Mouse (Mus musculus): ENCODE measurements at regions not wholly inside any gene's neighbourhood (a gene's known extent, or its start where the extent isn't known, plus 50 kb on each side); places are given as distances from the start of the nearest gene placed in this dataset.

DNA sequence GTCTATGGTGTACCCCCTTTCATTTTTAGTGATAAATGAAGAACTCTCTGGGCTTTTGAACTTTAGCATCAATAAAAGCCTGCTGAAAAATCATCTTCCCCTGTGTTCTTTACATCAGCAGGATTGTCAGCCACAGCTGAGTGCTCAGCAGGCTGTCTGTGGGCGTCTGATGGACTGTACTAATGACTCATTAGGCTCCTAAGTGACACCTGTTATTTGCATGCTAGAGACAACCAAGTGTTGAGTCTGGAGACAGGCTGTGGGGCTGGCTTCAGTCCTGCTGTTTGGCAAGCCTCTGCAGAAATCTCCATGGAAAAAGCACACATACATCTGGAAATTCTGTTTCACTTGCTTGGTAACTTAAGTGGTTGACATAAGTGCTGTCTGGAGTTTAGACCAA lies 117.8 kb upstream of the Pcdh15 start:
- H3K9ac ChIP-seq (ENCODE audit: insufficient read depth, low read depth): no peak overlapping the region
- H3K9me3 ChIP-seq (replicated peaks; ENCODE audit: low read length): no peaks in the 10 kb centered on the region
- H3K4me3 ChIP-seq (replicated peaks in 1 of 3; ENCODE audit: low read depth in 2 of 3, low read length in 2 of 3, poor library complexity in 1 of 3): no peak overlapping the region
- H3K27ac ChIP-seq (ENCODE audit: insufficient read depth, low read depth): no peak overlapping the region
- no peaks in the 10 kb centered on the region for H3K36me3 ChIP-seq (replicated peaks in 1 of 2; ENCODE audit: control insufficient read depth in 1 of 2, insufficient read depth in 1 of 2, low read length in 1 of 2)
- H3K4me2 ChIP-seq (ENCODE audit: insufficient read depth, low read depth, poor library complexity, severe bottlenecking): no peak overlapping the region
- TF ChIP-seq BHLHE40 (IDR thresholded peaks at IDR 0.05; ENCODE audit: low read depth, low read length) (no peak), JUN (IDR thresholded peaks at IDR 0.05; ENCODE audit: insufficient read depth, low read depth, low read length) (no peak), RCOR1 (conservative IDR thresholded peaks at IDR 0.05; ENCODE audit: low read depth, low read length) (no peak), MAZ (IDR thresholded peaks at IDR 0.05; ENCODE audit: low read depth, low read length) (no peak)
- no peaks in the 10 kb centered on the region for H3K79me2 ChIP-seq (replicated peaks; ENCODE audit: control insufficient read depth, extremely low read depth, insufficient read depth, poor library complexity, severe bottlenecking)
- peak; percentile 52 for DNase-seq (ENCODE audit: extremely low read depth)
- no peaks in the 10 kb centered on the region for H3K27me3 ChIP-seq (replicated peaks)
- H3K4me1 ChIP-seq (ENCODE audit: control insufficient read depth in 1 of 2, insufficient read depth in 2 of 2): peaks cover 0 to 13% of the 10 kb centered on the region in 2 experiments; a peak in 1 of 4 replicates
- in situ Hi-C loops (cut with MboI; ENCODE audit: low pct_ligation_motif_present, low pct_unique_long_range_greater_than_20kb, low sequenced_read_pairs): no loop called here
- dilution Hi-C loops (cut with MboI; ENCODE audit: extremely low pct_ligation_motif_present, extremely low pct_unique_long_range_greater_than_20kb, low sequenced_read_pairs): no loop called here

DNA sequence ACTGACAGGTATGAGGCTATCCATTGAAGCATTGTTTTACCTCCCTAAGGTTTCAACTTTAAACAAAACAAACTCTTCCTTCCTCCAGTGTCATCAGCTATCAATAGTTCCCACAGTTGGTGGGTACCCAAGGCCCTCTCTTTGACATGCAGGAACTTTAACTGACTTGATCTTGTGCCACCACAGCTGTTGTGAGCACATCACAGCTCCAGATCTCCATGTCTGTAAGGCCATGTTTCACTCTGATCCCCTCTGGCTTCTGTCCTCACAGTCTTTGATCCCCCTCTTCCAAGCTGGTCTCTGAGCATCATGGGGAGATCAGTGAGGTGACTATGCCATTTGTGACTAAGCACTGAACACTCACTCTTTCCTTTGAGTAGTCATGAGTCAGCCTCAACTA lies 110.8 kb upstream of the Pcdh15 start:
- no peaks in the 10 kb centered on the region for H3K4me1 ChIP-seq (ENCODE audit: control insufficient read depth in 1 of 2, insufficient read depth in 2 of 2)
- dilution Hi-C loops (cut with MboI; ENCODE audit: extremely low pct_ligation_motif_present, extremely low pct_unique_long_range_greater_than_20kb, low sequenced_read_pairs): no loop called here
- H3K9me3 ChIP-seq (replicated peaks; ENCODE audit: low read length): no peaks in the 10 kb centered on the region
- no peak overlapping the region for H3K4me3 ChIP-seq (replicated peaks in 1 of 3; ENCODE audit: low read depth in 2 of 3, low read length in 2 of 3, poor library complexity in 1 of 3)
- H3K36me3 ChIP-seq (replicated peaks in 1 of 2; ENCODE audit: control insufficient read depth in 1 of 2, insufficient read depth in 1 of 2, low read length in 1 of 2): no peaks in the 10 kb centered on the region
- H3K9ac ChIP-seq (ENCODE audit: insufficient read depth, low read depth): no peak overlapping the region
- no peaks in the 10 kb centered on the region for H3K79me2 ChIP-seq (replicated peaks; ENCODE audit: control insufficient read depth, extremely low read depth, insufficient read depth, poor library complexity, severe bottlenecking)
- no peak for TF ChIP-seq JUN (IDR thresholded peaks at IDR 0.05; ENCODE audit: insufficient read depth, low read depth, low read length)
- in situ Hi-C loops (cut with MboI; ENCODE audit: low pct_ligation_motif_present, low pct_unique_long_range_greater_than_20kb, low sequenced_read_pairs): no loop called here
- H3K27ac ChIP-seq (ENCODE audit: insufficient read depth, low read depth): no peak overlapping the region
- no peak for DNase-seq (ENCODE audit: extremely low read depth)
- H3K4me2 ChIP-seq (ENCODE audit: insufficient read depth, low read depth, poor library complexity, severe bottlenecking): no peak overlapping the region
- H3K27me3 ChIP-seq (replicated peaks): no peaks in the 10 kb centered on the region

DNA sequence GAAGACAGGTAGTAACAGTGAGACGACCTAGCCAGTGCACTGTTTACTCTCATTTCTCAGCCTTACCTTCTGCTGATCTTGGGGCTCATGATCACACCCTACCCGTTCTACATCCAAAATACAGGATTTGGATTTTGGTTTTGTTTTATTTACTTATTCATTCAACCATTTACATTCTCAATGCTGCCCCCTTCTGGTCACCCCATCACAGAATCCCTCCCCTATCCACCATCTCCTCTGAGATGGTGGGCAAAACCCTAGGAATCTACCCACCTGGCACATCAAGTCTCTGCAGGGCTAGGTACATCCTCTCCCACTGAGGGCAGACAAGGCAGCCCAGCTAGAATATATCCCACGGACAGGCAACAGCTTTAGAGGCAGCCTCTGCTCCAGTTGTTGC lies 88.2 kb upstream of the Pcdh15 start:
- H3K4me1 ChIP-seq (ENCODE audit: control insufficient read depth in 1 of 2, insufficient read depth in 2 of 2): no peaks in the 10 kb centered on the region
- no peaks in the 10 kb centered on the region for H3K79me2 ChIP-seq (replicated peaks; ENCODE audit: control insufficient read depth, extremely low read depth, insufficient read depth, poor library complexity, severe bottlenecking)
- dilution Hi-C loops (cut with MboI; ENCODE audit: extremely low pct_ligation_motif_present, extremely low pct_unique_long_range_greater_than_20kb, low sequenced_read_pairs) (no loop called here), in situ Hi-C loops (cut with MboI; ENCODE audit: low pct_ligation_motif_present, low pct_unique_long_range_greater_than_20kb, low sequenced_read_pairs) (no loop called here)
- no peak overlapping the region for H3K4me2 ChIP-seq (ENCODE audit: insufficient read depth, low read depth, poor library complexity, severe bottlenecking)
- no peak overlapping the region for H3K9ac ChIP-seq (ENCODE audit: insufficient read depth, low read depth)
- H3K27ac ChIP-seq (ENCODE audit: insufficient read depth, low read depth): no peak overlapping the region
- no peaks in the 10 kb centered on the region for H3K9me3 ChIP-seq (replicated peaks; ENCODE audit: low read length)
- no peaks in the 10 kb centered on the region for H3K36me3 ChIP-seq (replicated peaks in 1 of 2; ENCODE audit: control insufficient read depth in 1 of 2, insufficient read depth in 1 of 2, low read length in 1 of 2)
- H3K27me3 ChIP-seq (replicated peaks): no peaks in the 10 kb centered on the region
- DNase-seq (ENCODE audit: extremely low read depth): peak; percentile 24
- TF ChIP-seq ZMIZ1 (IDR thresholded peaks at IDR 0.05; ENCODE audit: low read depth, low read length) (no peak), CTCF (conservative IDR thresholded peaks at IDR 0.05 in 1 of 2, IDR thresholded peaks at IDR 0.05 in 1 of 2; ENCODE audit: low read depth in 2 of 2, low read length in 2 of 2) (peak in 1 of 2 experiments; percentile 10; a peak in 1 of 4 replicates)
- H3K4me3 ChIP-seq (replicated peaks in 1 of 3; ENCODE audit: low read depth in 2 of 3, low read length in 2 of 3, poor library complexity in 1 of 3): no peak overlapping the region

DNA sequence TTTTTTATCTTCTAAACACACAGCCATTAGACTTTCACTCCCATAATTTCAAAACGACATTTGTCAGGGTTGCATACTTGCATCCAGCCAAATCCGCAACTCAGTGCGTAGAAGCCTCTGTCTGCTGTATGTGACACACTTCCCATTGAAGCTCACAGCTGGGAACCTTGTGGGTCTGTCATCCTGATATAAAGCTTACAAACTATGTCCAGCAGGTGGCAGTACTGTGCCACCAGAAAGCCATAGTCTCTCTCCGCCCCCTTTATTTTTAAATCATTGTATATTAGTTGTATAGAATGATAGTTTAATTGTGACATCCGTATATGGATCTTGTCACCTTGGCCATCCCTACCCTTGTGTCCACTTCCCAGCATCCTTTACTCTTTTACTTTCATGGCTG lies 87.3 kb upstream of the Pcdh15 start:
- no peaks in the 10 kb centered on the region for H3K9me3 ChIP-seq (replicated peaks; ENCODE audit: low read length)
- peak overlapping the region in 1 of 3 experiments; percentile 10 for H3K4me3 ChIP-seq (replicated peaks in 1 of 3; ENCODE audit: low read depth in 2 of 3, low read length in 2 of 3, poor library complexity in 1 of 3)
- H3K4me1 ChIP-seq (ENCODE audit: control insufficient read depth in 1 of 2, insufficient read depth in 2 of 2): no peaks in the 10 kb centered on the region
- peak; percentile 57 for DNase-seq (ENCODE audit: extremely low read depth)
- dilution Hi-C loops (cut with MboI; ENCODE audit: extremely low pct_ligation_motif_present, extremely low pct_unique_long_range_greater_than_20kb, low sequenced_read_pairs): no loop called here
- H3K4me2 ChIP-seq (ENCODE audit: insufficient read depth, low read depth, poor library complexity, severe bottlenecking): peak overlapping the region; percentile 21; the same call in 1 of the 2 replicates
- H3K27me3 ChIP-seq (replicated peaks): no peaks in the 10 kb centered on the region
- H3K9ac ChIP-seq (ENCODE audit: insufficient read depth, low read depth): no peak overlapping the region
- in situ Hi-C loops (cut with MboI; ENCODE audit: low pct_ligation_motif_present, low pct_unique_long_range_greater_than_20kb, low sequenced_read_pairs): no loop called here
- no peak overlapping the region for H3K27ac ChIP-seq (ENCODE audit: insufficient read depth, low read depth)
- no peaks in the 10 kb centered on the region for H3K79me2 ChIP-seq (replicated peaks; ENCODE audit: control insufficient read depth, extremely low read depth, insufficient read depth, poor library complexity, severe bottlenecking)
- H3K36me3 ChIP-seq (replicated peaks in 1 of 2; ENCODE audit: control insufficient read depth in 1 of 2, insufficient read depth in 1 of 2, low read length in 1 of 2): no peaks in the 10 kb centered on the region
- TF ChIP-seq NRF1 (IDR thresholded peaks at IDR 0.05; ENCODE audit: low read depth, low read length): no peak
- TF ChIP-seq IRF4 (IDR thresholded peaks at IDR 0.05; ENCODE audit: low read depth, low read length): no peak
- TF ChIP-seq CHD2 (IDR thresholded peaks at IDR 0.05; ENCODE audit: low read length): no peak
- no peak for TF ChIP-seq CHD1 (IDR thresholded peaks at IDR 0.05; ENCODE audit: low read depth, low read length)
- TF ChIP-seq ZKSCAN1 (IDR thresholded peaks at IDR 0.05; ENCODE audit: borderline replicate concordance, low read depth, low read length): no peak
- no peak for TF ChIP-seq NELFE (IDR thresholded peaks at IDR 0.05; ENCODE audit: low read depth, low read length)
- TF ChIP-seq ELF1 (IDR thresholded peaks at IDR 0.05; ENCODE audit: low read depth, low read length): no peak
- peak; percentile 28 for TF ChIP-seq RAD21 (IDR thresholded peaks at IDR 0.05; ENCODE audit: low read depth, low read length)
- no peak for TF ChIP-seq JUN (IDR thresholded peaks at IDR 0.05; ENCODE audit: insufficient read depth, low read depth, low read length)
- no peak for TF ChIP-seq MAX (IDR thresholded peaks at IDR 0.05; ENCODE audit: low read length)
- no peak for TF ChIP-seq BHLHE40 (IDR thresholded peaks at IDR 0.05; ENCODE audit: low read depth, low read length)
- no peak for TF ChIP-seq HCFC1 (IDR thresholded peaks at IDR 0.05; ENCODE audit: low read depth, low read length)
- peak; percentile 42 to 45; a peak in 3 of 4 replicates for TF ChIP-seq CTCF (conservative IDR thresholded peaks at IDR 0.05 in 1 of 2, IDR thresholded peaks at IDR 0.05 in 1 of 2; ENCODE audit: low read depth in 2 of 2, low read length in 2 of 2)
- no peak for TF ChIP-seq E2F4 (IDR thresholded peaks at IDR 0.05; ENCODE audit: insufficient replicate concordance, low read depth, low read length)
- no peak for TF ChIP-seq ZMIZ1 (IDR thresholded peaks at IDR 0.05; ENCODE audit: low read depth, low read length)
- TF ChIP-seq TCF12 (IDR thresholded peaks at IDR 0.05; ENCODE audit: low read depth, low read length): no peak
